Mouse (Mus musculus): ENCODE data around the gene Tmem108. TPM values are rescaled to one million over a fixed set of nuclear protein-coding genes. Genes with fewer than 3 reads are reported as not detected.

The Tmem108 gene
- polyA plus RNA-seq, 1 experiment = 6.1 TPM

DNA sequence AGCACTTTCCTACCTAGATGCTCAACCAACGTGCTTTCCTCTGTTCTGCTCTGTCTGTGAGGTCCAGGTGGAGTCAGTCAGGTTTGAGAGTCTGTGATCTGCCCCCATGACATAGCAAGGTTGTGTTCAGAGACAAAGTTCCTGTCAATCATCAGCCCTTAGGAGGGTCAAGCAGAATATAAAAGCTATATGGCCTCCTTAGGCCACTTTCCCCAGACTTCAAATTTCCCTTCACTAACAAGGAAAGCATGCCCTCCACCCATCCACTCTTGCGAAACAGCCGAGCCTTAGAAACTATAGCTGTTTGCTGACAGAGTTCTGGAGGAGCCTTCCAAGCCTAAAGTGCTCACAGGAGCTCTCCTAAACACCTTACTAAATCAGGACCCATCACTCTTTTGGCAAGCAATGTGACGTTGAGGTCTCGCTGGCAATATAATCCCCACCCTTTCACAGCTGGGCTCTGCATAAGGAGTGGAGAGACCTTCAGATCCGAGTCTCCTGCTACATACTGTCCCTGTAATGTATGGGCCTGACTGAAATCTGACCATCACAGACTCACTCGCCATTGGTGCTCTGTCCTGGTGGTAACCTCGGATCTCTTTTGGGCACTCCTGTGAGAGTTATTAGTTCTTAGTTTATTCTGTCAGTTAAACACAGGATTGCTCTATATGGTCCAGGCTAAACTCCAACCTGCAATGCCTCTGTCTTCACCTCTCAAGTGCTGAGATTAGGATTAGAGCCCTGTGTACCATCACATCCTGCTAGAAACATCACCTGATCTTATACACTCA, 54.4 kb downstream of the Tmem108 start:
- Histone ChIP-seq H3K4me1 (replicated peaks; ENCODE audit: control insufficient read depth, insufficient read depth, low read length) (peaks cover 6% of the 10 kb centered on the region), H3K27ac (ENCODE audit: control insufficient read depth, insufficient read depth, low read length) (no peak overlapping the region), H3K27me3 (ENCODE audit: control insufficient read depth, insufficient read depth, low read length) (no peaks in the 10 kb centered on the region), H3K36me3 (ENCODE audit: control insufficient read depth, insufficient read depth, low read length) (no peaks in the 10 kb centered on the region), H3K4me3 (ENCODE audit: control insufficient read depth, insufficient read depth, low read length) (no peak overlapping the region)
- WGBS = 93% methylated on average over 8 of the region's 8 CpGs
- no peak for DNase-seq
- TF ChIP-seq CTCF (IDR thresholded peaks at IDR 0.05; ENCODE audit: borderline replicate concordance, control insufficient read depth, extremely low read depth, insufficient read depth, low read length, poor library complexity) = no peak
- no peak for TF ChIP-seq POLR2A (IDR thresholded peaks at IDR 0.05; ENCODE audit: control insufficient read depth, extremely low read depth, insufficient read depth, low read length, poor library complexity)

DNA sequence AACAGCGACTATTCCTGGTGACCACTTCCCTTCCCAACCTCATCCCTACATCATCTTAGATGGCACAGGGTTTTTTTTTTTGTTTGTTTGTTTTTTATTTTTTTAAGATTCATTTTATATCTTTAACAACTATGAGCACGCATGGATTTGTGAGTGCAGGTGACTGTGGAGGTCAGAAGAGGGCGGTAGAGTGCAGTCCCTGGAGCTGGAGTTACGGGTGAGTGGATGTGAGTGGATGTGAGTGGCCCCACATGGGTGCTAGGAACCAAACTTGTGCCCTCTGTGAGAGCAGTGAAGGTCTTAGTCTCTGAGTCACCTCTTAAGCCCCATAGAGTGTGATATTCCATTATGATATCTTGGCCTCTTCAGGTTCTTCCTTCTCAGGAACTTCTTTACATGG, 55.9 kb downstream of the Tmem108 start:
- no peaks in the 10 kb centered on the region for H3K36me3 ChIP-seq (ENCODE audit: control insufficient read depth, insufficient read depth, low read length)
- peaks cover 6% of the 10 kb centered on the region for H3K4me1 ChIP-seq (replicated peaks; ENCODE audit: control insufficient read depth, insufficient read depth, low read length)
- no peak overlapping the region for H3K4me3 ChIP-seq (ENCODE audit: control insufficient read depth, insufficient read depth, low read length)
- H3K27me3 ChIP-seq (ENCODE audit: control insufficient read depth, insufficient read depth, low read length) = no peaks in the 10 kb centered on the region
- TF ChIP-seq POLR2A (IDR thresholded peaks at IDR 0.05; ENCODE audit: control insufficient read depth, extremely low read depth, insufficient read depth, low read length, poor library complexity) = no peak
- TF ChIP-seq CTCF (IDR thresholded peaks at IDR 0.05; ENCODE audit: borderline replicate concordance, control insufficient read depth, extremely low read depth, insufficient read depth, low read length, poor library complexity) = no peak
- WGBS = 98% methylated on average over 4 of the region's 4 CpGs
- no peak for DNase-seq
- no peak overlapping the region for H3K27ac ChIP-seq (ENCODE audit: control insufficient read depth, insufficient read depth, low read length)

DNA sequence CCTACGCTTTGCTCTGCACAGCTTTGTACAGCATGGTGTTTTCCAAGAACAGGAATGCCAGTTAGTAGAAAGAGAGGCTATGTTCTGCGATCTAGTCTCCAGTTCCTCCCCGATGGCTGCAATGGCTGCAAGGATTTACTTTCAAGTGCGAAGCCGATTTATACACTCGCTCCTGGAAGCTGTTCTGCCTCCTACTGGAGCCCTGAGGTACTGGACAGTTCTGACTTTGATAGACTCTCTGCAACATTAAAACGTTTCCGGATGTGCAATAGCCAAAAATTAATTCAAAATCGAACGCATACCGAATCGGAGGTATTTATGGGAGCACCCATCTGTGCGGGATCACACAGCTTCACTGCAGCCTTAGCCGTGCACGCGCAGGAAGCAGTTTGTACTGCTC, 58.6 kb downstream of the Tmem108 start:
- no peak overlapping the region for H3K4me3 ChIP-seq (ENCODE audit: control insufficient read depth, insufficient read depth, low read length)
- TF ChIP-seq POLR2A (IDR thresholded peaks at IDR 0.05; ENCODE audit: control insufficient read depth, extremely low read depth, insufficient read depth, low read length, poor library complexity) (no peak), CTCF (IDR thresholded peaks at IDR 0.05; ENCODE audit: borderline replicate concordance, control insufficient read depth, extremely low read depth, insufficient read depth, low read length, poor library complexity) (no peak)
- WGBS = 93% methylated on average over 16 of the region's 16 CpGs
- no peaks in the 10 kb centered on the region for H3K36me3 ChIP-seq (ENCODE audit: control insufficient read depth, insufficient read depth, low read length)
- no peaks in the 10 kb centered on the region for H3K27me3 ChIP-seq (ENCODE audit: control insufficient read depth, insufficient read depth, low read length)
- H3K27ac ChIP-seq (ENCODE audit: control insufficient read depth, insufficient read depth, low read length) = no peak overlapping the region
- no peaks in the 10 kb centered on the region for H3K4me1 ChIP-seq (replicated peaks; ENCODE audit: control insufficient read depth, insufficient read depth, low read length)
- DNase-seq = no peak

DNA sequence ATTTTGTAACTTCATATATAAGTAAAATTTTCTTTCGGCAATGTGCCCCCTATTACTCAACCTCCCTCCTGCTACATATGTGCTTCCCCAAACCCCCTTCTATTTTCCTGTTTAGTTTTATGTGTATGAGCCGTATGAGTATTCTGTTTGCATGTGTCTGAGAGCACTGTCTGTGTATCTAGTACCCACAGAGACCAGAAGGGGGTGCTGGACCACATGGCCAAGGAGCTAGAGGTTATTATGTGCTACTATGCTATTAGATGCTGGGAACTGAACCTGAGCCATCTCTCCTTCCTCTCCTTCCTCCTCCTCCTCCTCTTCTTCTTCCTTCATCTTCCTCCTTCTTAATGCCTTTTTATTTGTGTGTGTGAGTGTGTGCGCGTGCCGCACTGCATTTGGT, 59.2 kb downstream of the Tmem108 start:
- 94% methylated on average over 5 of the region's 5 CpGs for WGBS
- TF ChIP-seq CTCF (IDR thresholded peaks at IDR 0.05; ENCODE audit: borderline replicate concordance, control insufficient read depth, extremely low read depth, insufficient read depth, low read length, poor library complexity) (no peak), POLR2A (IDR thresholded peaks at IDR 0.05; ENCODE audit: control insufficient read depth, extremely low read depth, insufficient read depth, low read length, poor library complexity) (no peak)
- DNase-seq = no peak

DNA sequence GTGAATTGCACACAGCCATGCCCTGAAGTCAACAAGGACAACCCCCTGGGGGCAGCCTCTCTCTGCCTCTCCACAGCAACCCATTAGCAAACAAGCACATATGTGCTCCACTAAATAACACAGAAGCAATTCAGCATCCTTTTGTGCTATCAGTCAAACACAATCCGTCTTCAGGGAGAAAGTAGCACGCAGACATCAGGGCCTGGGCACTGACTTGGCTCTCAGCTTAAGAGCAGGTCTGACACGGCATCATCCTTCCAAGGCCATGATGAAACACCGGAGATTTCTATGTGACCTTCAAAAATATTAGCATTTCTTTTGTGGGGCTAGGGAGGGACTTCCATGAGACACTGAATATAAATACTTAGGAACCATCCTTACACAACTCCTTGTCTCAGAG, 60.2 kb downstream of the Tmem108 start:
- TF ChIP-seq CTCF (IDR thresholded peaks at IDR 0.05; ENCODE audit: borderline replicate concordance, control insufficient read depth, extremely low read depth, insufficient read depth, low read length, poor library complexity) = no peak
- TF ChIP-seq POLR2A (IDR thresholded peaks at IDR 0.05; ENCODE audit: control insufficient read depth, extremely low read depth, insufficient read depth, low read length, poor library complexity) = no peak
- no peak for DNase-seq
- H3K27me3 ChIP-seq (ENCODE audit: control insufficient read depth, insufficient read depth, low read length) = no peaks in the 10 kb centered on the region
- H3K27ac ChIP-seq (ENCODE audit: control insufficient read depth, insufficient read depth, low read length) = no peak overlapping the region
- H3K4me3 ChIP-seq (ENCODE audit: control insufficient read depth, insufficient read depth, low read length) = no peak overlapping the region
- H3K36me3 ChIP-seq (ENCODE audit: control insufficient read depth, insufficient read depth, low read length) = no peaks in the 10 kb centered on the region
- WGBS = 96% methylated on average over 4 of the region's 4 CpGs
- peaks cover 2% of the 10 kb centered on the region for H3K4me1 ChIP-seq (replicated peaks; ENCODE audit: control insufficient read depth, insufficient read depth, low read length)

More for the DNA sequence above, 59.2 kb downstream of the Tmem108 start:
- no peak overlapping the region for H3K4me3 ChIP-seq (ENCODE audit: control insufficient read depth, insufficient read depth, low read length)
- H3K4me1 ChIP-seq (replicated peaks; ENCODE audit: control insufficient read depth, insufficient read depth, low read length) = no peaks in the 10 kb centered on the region; the same call in 1 of the 2 replicates
- no peak overlapping the region for H3K27ac ChIP-seq (ENCODE audit: control insufficient read depth, insufficient read depth, low read length)
- H3K27me3 ChIP-seq (ENCODE audit: control insufficient read depth, insufficient read depth, low read length) = no peaks in the 10 kb centered on the region
- H3K36me3 ChIP-seq (ENCODE audit: control insufficient read depth, insufficient read depth, low read length) = no peaks in the 10 kb centered on the region

DNA sequence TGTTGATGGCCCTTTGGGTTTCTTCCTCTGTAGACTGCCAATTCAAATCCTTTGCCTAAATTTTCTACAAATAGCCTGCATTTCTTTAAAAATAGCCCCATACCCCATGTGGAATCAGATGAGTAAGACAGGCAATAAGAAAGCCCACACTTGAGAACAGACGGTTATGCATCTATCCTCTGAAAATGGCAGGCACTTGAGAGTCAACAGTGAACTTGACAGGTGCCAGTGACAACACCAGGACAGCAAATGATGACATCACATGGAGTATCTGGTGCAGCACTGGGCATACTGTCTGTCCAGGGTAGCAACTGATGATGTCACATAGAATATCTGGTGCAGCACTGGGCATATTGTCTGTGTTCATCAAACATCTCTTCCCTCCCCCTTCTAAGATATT, 61.4 kb downstream of the Tmem108 start:
- Histone ChIP-seq H3K4me1 (replicated peaks; ENCODE audit: control insufficient read depth, insufficient read depth, low read length) (peaks cover 2% of the 10 kb centered on the region), H3K36me3 (ENCODE audit: control insufficient read depth, insufficient read depth, low read length) (no peaks in the 10 kb centered on the region), H3K27ac (ENCODE audit: control insufficient read depth, insufficient read depth, low read length) (no peak overlapping the region), H3K27me3 (ENCODE audit: control insufficient read depth, insufficient read depth, low read length) (no peaks in the 10 kb centered on the region), H3K4me3 (ENCODE audit: control insufficient read depth, insufficient read depth, low read length) (no peak overlapping the region)
- no peak for DNase-seq
- 89% methylated on average over 1 of the region's 1 CpGs for WGBS
- TF ChIP-seq CTCF (IDR thresholded peaks at IDR 0.05; ENCODE audit: borderline replicate concordance, control insufficient read depth, extremely low read depth, insufficient read depth, low read length, poor library complexity) = no peak
- no peak for TF ChIP-seq POLR2A (IDR thresholded peaks at IDR 0.05; ENCODE audit: control insufficient read depth, extremely low read depth, insufficient read depth, low read length, poor library complexity)

Measured in thymus, adult 2 months (tissue).